Comparison of ENCODE assay signal across 24 mouse cellular contexts in the genomic region with DNA sequence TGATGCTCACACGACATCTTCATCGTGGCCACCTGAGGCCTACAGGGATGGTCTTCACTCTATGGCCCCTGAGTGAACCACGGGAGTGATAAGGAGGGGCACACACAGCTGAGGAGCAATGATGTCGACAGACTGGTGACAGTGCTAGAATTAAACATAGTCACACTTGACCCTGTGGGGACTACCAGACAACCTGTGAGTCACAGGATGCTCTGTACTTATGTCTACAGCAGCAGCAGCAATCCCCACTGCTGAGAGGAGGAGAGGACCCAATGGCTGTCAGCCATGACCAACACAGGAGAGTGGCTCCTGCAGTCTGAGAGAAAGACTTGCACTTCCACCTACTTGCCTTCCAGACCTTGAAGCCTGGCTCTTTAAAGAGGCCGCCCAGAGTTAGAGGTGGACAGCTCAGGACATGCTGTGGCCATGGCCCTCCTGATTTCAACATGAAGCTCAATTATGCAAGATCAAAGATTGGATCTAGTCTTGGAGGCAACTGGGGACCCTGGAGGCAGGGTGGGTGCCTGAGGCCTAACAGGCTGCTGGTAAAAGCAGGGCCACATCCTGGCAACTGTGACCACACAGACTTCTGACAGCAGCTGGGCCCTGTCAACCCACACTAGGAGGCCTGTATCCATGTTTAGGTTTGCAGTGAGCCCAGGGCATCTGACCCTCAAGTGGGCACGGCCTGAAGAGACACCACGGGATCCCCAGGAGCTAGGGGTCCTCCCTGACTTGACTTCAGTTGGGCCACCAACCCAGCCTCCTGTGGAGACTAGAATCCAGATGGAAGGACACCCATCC. TPM values are rescaled to one million over a fixed set of nuclear protein-coding genes. Genes with fewer than 3 reads are reported as not detected.
A peak's percentile ranks its signal among the peaks of the same experiment; 100 is the strongest.
DNase-seq lines count a peak whose midpoint lies in the region; ATAC-seq and TF ChIP-seq lines count a peak whose summit lies in the region.
"Had no signal": no experiment of that assay in that cellular context is flagged by ENCODE, and none has a peak within 500 bp of the region (broad histone marks: within the 10 kb centered on the region; RNA-seq: fewer than 3 reads in every experiment).

No protein-coding gene starts in this region.

- H3K4me1 ChIP-seq in kidney, embryonic 16.5 days (ENCODE audit: insufficient read depth, low read length): peaks cover 30% of the 10 kb centered on the region
- peaks cover 4% of the 10 kb centered on the region for H3K4me1 ChIP-seq in kidney, adult 2 months (ENCODE audit: control insufficient read depth, insufficient read depth, low read length)
- 0 out of 2 replicates have a peak, but pooled peaks cover 2% of the 10 kb centered on the region for H3K4me1 ChIP-seq in intestine, postnatal 0 days (replicated peaks; ENCODE audit: control insufficient read depth, insufficient read depth, low read length)

- H3K4me3 ChIP-seq in kidney, embryonic 16.5 days (ENCODE audit: low read length): no peak overlapping the region
- H3K4me3 ChIP-seq in kidney, adult 2 months (ENCODE audit: insufficient read depth, low read depth, low read length): no peak overlapping the region
- no peak overlapping the region for H3K4me3 ChIP-seq in intestine, postnatal 0 days (ENCODE audit: low read depth, low read length)
- H3K4me3 ChIP-seq: limb, embryonic 12.5 days; midbrain, embryonic 10.5 days; stomach, embryonic 15.5 days had no signal

- H3K9me3 ChIP-seq in kidney, embryonic 16.5 days (ENCODE audit: low read length): no peaks in the 10 kb centered on the region
- H3K9me3 ChIP-seq in intestine, postnatal 0 days (ENCODE audit: control insufficient read depth): no peaks in the 10 kb centered on the region
- H3K9me3 ChIP-seq: limb, embryonic 12.5 days; midbrain, embryonic 10.5 days; stomach, embryonic 15.5 days had no signal

- DNase-seq in heart, adult 11 months: peak; percentile 85
- DNase-seq in heart, postnatal 4 days: no peak
- no peak for DNase-seq in kidney, adult 2 months
- DNase-seq in 3T3-L1 (ENCODE audit: low read depth, low spot score): peak; percentile 49
- DNase-seq in cerebellum, adult 11 months: no peak
- no peak for DNase-seq in frontal cortex, postnatal 36 days (ENCODE audit: low spot score in 2 of 2)
- DNase-seq: adrenal gland, adult 8-10 months; B cell, adult 2 months; cerebellum, adult 9-10 months; embryo, embryonic 11 days; spleen, adult 18-20 months; thymus, postnatal 14 days had no signal

- H3K4me2 ChIP-seq in kidney, embryonic 16.5 days (replicated peaks; ENCODE audit: low read depth, low read length): no peak overlapping the region
- no peak overlapping the region for H3K4me2 ChIP-seq in intestine, postnatal 0 days (replicated peaks; ENCODE audit: low read depth)
- H3K4me2 ChIP-seq: limb, embryonic 12.5 days; stomach, embryonic 15.5 days had no signal

- H3K36me3 ChIP-seq in kidney, embryonic 16.5 days (ENCODE audit: insufficient read depth, low read length): no peaks in the 10 kb centered on the region
- H3K36me3 ChIP-seq in kidney, adult 2 months (ENCODE audit: control insufficient read depth, insufficient read depth, low read length): no peaks in the 10 kb centered on the region
- H3K36me3 ChIP-seq in intestine, postnatal 0 days (ENCODE audit: control insufficient read depth, insufficient read depth): no peaks in the 10 kb centered on the region
- H3K36me3 ChIP-seq: limb, embryonic 12.5 days; midbrain, embryonic 10.5 days; stomach, embryonic 15.5 days had no signal

- H3K27me3 ChIP-seq in kidney, embryonic 16.5 days (ENCODE audit: insufficient read depth, low read length): no peaks in the 10 kb centered on the region
- H3K27me3 ChIP-seq in kidney, adult 2 months (replicated peaks; ENCODE audit: control insufficient read depth, insufficient read depth, low read length): no peaks in the 10 kb centered on the region
- H3K27me3 ChIP-seq in intestine, postnatal 0 days (replicated peaks; ENCODE audit: control insufficient read depth, insufficient read depth, low read length): no peaks in the 10 kb centered on the region
- H3K27me3 ChIP-seq: limb, embryonic 12.5 days; stomach, embryonic 15.5 days had no signal

- no peak for TF ChIP-seq POLR2A in kidney, adult 2 months (IDR thresholded peaks at IDR 0.05; ENCODE audit: low read depth, low read length)

- no peak overlapping the region for H3K9ac ChIP-seq in kidney, embryonic 16.5 days (replicated peaks; ENCODE audit: low read length)
- H3K9ac ChIP-seq in intestine, postnatal 0 days (ENCODE audit: low read depth, low read length): no peak overlapping the region
- H3K9ac ChIP-seq: limb, embryonic 12.5 days; liver, embryonic 14.5 days; stomach, embryonic 15.5 days had no signal

- WGBS in kidney, embryonic 16.5 days: 75% methylated on average over 7 of the region's 7 CpGs
- WGBS in kidney, adult 2 months: 83% methylated on average over 7 of the region's 7 CpGs
- 77% methylated on average over 7 of the region's 7 CpGs for WGBS in intestine, postnatal 0 days

- peak overlapping the region; percentile 27; the same call in 1 of the 2 replicates for H3K27ac ChIP-seq in kidney, embryonic 16.5 days (ENCODE audit: low read length)
- H3K27ac ChIP-seq in kidney, adult 2 months (ENCODE audit: insufficient read depth, low read depth, low read length): no peak overlapping the region
- H3K27ac ChIP-seq in intestine, postnatal 0 days (ENCODE audit: low read depth, low read length): peak overlapping the region; percentile 7; the same call in 1 of the 2 replicates
- H3K27ac ChIP-seq: limb, embryonic 12.5 days; liver, embryonic 14.5 days; midbrain, embryonic 10.5 days had no signal

- no peak for ATAC-seq in kidney, embryonic 16.5 days (ENCODE audit: low FRiP score, low TSS enrichment)
- ATAC-seq in intestine, postnatal 0 days: no peak
- ATAC-seq: forebrain, embryonic 14.5 days; inflammation-experienced regulatory T-cells, adult 6 months had no signal

- no peak for TF ChIP-seq CTCF in kidney, adult 2 months (conservative IDR thresholded peaks at IDR 0.05; ENCODE audit: insufficient read depth, insufficient read length, low read depth, low read length)
- TF ChIP-seq CTCF in intestine, postnatal 0 days (IDR thresholded peaks at IDR 0.05; ENCODE audit: low read depth): no peak

RNA-seq across cellular contexts. Expression of gene Lama5, which starts 7.6 kb away (rescaled TPM):
- total RNA-seq in heart, postnatal 4 days (2021): 10 to 100 TPM; 47.8 to 49.6 TPM
- polyA plus RNA-seq in kidney, embryonic 16.5 days (2015; fragmentation: Nextera tagmentation; extraction: Ambion mirVana): 53.1 and 57.4 TPM in 2 replicates
- 83.3 and 97.8 TPM in 2 replicates for polyA plus RNA-seq in kidney, adult 2 months (2012; rRNA removed)
- 19.8 and 23.5 TPM in 2 replicates for polyA plus RNA-seq in intestine, postnatal 0 days (2015; fragmentation: Nextera tagmentation; extraction: Ambion mirVana)

RNA-seq across cellular contexts. Expression of gene Rps21, which starts 23.9 kb away (rescaled TPM):
- 100 to 1,000 TPM; 619 to 692 TPM for total RNA-seq in heart, postnatal 4 days (2021)
- 435 and 485 TPM in 2 replicates for polyA plus RNA-seq in kidney, embryonic 16.5 days (2015; fragmentation: Nextera tagmentation; extraction: Ambion mirVana)
- polyA plus RNA-seq in kidney, adult 2 months (2012; rRNA removed): 2,294 and 2,331 TPM in 2 replicates
- 442 and 454 TPM in 2 replicates for polyA plus RNA-seq in intestine, postnatal 0 days (2015; fragmentation: Nextera tagmentation; extraction: Ambion mirVana)

RNA-seq across cellular contexts. Expression of gene Cables2, which starts 40.0 kb away (rescaled TPM):
- 10 to 100 TPM; 15.2 to 15.4 TPM for total RNA-seq in heart, postnatal 4 days (2021)
- polyA plus RNA-seq in kidney, embryonic 16.5 days (2015; fragmentation: Nextera tagmentation; extraction: Ambion mirVana): 6.7 and 11.2 TPM in 2 replicates
- 18.2 TPM in 2 replicates for polyA plus RNA-seq in kidney, adult 2 months (2012; rRNA removed)
- 8.2 and 8.4 TPM in 2 replicates for polyA plus RNA-seq in intestine, postnatal 0 days (2015; fragmentation: Nextera tagmentation; extraction: Ambion mirVana)

RNA-seq across cellular contexts. Expression of gene Rbbp8nl, which starts 56.4 kb away (rescaled TPM):
- total RNA-seq in heart, postnatal 4 days (2021): not detected
- polyA plus RNA-seq in kidney, embryonic 16.5 days (2015; fragmentation: Nextera tagmentation; extraction: Ambion mirVana): 1.5 and 1.6 TPM in 2 replicates
- polyA plus RNA-seq in kidney, adult 2 months (2012; rRNA removed): 0.49 and 0.50 TPM in 2 replicates
- polyA plus RNA-seq in intestine, postnatal 0 days (2015; fragmentation: Nextera tagmentation; extraction: Ambion mirVana): 0.18 and 0.25 TPM in 2 replicates
- total RNA-seq: adrenal gland, adult 8-10 months; granulocyte monocyte progenitor cell, adult 5-6 weeks; layer of hippocampus, adult 8-10 months; left cerebral cortex, adult 8-10 months had no signal
- polyA plus RNA-seq: forebrain, embryonic 14.5 days; hindbrain, embryonic 11.5 days; inflammation-experienced regulatory T-cells, adult 6 months had no signal

Comparison
In these comparisons a context has a peak if more than half of its experiments do, and no peak if none do; other contexts are left out.
1. DNase-seq: peak in heart, adult 11 months (single experiment) and 3T3-L1 (single experiment); none in heart, postnatal 4 days (single experiment), kidney, adult 2 months (single experiment), cerebellum, adult 11 months (single experiment) and frontal cortex, postnatal 36 days (0 of 2).